Mouse (Mus musculus) CD8-positive naive resting alpha-beta T cell, adult 2 months (primary cell): ENCODE measurements around the gene Snx7.

Experiments used
- DNase-seq, 2 experiments: peaks; one replicate each; pipeline ENCODE4 v3.0.0; 2022; ENCODE audit warnings: low read depth in 2 of 2, low spot score in 2 of 2

The Snx7 gene

DNA sequence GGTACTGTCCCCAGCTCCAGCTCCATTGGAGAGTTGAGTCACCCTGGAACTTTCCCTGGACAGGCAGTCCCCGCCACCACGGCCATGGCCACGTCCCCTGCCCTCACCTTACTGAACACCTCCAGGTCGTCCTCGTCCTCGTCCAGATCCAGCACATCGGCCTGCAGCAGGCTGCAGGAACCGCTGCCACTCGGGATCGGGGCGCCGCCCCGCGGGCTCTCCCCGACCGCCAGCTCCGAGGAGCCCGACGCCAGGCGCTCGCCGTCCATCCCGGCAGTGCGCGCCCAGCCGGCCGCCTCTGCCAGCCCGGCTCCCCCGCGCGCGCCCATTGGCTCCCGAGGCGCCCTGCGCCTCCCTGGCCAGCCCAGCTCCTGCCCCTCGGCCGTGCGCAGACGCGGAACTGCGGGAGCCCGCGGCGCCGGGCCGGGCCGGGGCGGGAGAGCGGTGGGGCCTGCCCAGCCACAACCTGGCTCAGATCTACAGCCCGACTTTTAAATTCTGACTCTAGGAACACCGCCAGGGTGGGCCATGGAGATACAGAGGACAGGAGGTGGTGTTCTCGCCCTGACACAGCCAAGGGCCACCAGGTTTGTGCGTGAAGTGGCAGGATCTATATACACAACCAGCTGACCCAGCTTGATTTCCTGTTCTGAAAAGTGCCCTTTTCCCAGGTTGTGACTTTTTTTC, at the start of gene Snx7:
Gene Snx7 (minus strand): TSS at position 300 of the 687 bp plus-strand sequence.
- no peak for DNase-seq

DNA sequence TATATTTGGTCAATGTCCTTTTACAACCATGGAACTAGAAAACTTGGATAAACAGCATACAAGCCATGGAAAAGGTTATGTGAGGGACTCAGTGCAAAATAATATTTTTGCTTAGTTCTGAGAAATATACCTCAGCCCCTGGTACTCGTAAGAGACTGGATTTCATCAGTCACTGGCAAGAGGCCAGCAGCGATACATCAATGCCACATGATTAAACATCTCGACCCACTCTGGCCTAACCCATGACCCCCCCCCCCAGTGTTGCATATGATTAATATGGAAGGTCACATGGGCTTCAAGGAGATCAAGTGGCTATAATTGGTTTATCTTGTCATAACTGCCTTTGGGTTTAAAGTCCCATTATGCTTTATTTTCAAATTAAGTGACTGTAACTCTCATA, 46.7 kb upstream of the Snx7 start:
- no peak for DNase-seq

DNA sequence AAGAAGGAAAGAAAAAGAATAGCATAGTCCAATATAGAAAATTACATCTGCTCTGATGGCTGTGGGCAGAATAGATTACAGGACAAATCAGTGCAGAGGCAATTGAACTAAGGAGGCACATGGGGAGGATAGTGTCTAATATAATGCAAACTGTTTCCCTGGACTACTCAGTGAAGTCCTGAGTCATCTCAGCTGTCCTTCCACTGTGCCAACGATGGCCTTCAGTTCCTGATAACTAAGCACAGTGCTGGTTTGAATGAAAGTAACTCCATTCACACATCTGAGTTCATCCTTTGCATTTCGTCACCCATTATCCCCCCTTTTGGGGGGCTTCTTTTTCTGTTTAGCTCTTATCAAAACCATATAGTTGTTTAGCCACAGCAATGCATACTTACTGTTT, 25.0 kb upstream of the Snx7 start:
- DNase-seq, result no peak

GRCm38 (mm10) chr3:117875450-117875849, 6.7 kb upstream of the Snx7 start:
- DNase-seq, result no peak

- no peak for DNase-seq
Measured at GRCm38 (mm10) chr3:117873209-117873863, 4.6 kb upstream of the Snx7 start.

DNA sequence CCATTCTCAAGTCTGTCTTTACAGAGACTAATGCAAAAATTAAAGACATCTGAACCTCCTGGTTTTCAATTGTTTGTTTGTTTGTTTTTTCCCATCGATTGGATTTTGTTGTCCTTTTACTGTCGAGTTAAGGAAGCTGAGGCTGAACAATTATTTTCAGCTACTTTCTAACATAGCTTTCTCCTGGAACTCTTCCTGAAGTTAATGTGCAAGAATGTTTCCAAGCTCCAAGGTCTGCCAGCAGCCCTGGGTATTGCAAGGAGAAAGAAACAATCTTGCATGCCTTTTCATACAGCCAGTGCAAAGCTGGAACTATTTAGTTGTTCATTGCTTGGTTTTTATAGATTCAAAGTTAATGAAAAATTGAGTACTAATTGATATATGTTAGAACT, 584 bp upstream of the Snx7 start:
- DNase-seq, result no peak

- DNase-seq, result no peak
Measured at GRCm38 (mm10) chr3:117868091-117868490, 645 bp downstream of the Snx7 start.

DNA sequence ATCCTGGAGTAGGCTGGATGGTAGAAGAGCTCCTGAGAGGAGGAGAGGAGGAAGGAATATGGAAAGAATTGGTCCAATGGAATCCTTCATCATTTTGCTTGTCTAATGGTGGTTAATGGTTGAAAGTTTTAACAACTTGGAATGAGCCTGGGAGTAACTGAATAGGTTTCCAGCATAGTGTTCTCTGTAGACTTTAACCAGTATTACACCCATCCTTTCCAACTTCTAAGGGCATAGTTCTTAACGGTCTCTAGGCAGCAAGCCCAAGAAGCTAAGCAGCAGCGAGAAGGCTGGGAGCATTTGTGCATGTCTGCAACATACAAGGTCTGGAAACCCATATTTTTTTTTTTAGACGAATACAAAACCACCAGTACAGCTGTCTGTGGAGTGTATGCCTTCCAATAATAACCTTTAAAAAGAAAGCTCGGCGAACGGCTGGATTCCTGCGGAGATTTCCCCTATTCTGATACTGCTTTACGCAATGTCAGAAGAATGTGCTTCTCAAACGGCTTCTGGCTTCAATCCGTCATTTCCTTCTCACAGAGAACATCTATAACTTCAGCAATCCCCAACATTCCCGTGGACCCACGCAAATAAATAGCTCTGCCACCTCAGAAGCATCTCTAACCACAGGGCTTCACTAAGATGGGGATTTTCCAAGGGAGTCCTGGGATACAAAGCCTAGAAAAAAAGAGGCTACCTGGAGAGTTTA, 1.9 kb downstream of the Snx7 start:
- DNase-seq, result no peak

DNA sequence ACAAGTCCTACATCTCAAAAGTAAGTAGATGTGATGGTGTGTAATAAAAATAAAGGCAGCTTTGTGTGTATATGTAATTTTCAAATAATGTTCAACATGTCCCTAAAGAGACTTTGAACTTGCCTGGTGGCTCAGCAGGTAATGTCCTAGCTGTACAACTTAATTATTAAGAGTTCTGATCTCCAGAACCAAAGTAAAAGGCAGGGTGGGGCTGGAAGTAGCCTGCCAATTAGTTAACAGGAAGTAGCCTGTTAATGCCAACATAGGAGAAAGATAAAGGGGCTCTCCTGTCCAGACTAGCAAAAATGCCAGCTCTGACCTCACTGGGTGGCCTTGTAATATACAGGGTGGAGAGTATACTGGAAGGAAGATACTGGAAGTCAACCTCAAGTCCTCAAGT, 3.1 kb downstream of the Snx7 start:
- no peak for DNase-seq

- DNase-seq, result no peak
Measured at GRCm38 (mm10) chr3:117862951-117863350, 5.8 kb downstream of the Snx7 start.

DNA sequence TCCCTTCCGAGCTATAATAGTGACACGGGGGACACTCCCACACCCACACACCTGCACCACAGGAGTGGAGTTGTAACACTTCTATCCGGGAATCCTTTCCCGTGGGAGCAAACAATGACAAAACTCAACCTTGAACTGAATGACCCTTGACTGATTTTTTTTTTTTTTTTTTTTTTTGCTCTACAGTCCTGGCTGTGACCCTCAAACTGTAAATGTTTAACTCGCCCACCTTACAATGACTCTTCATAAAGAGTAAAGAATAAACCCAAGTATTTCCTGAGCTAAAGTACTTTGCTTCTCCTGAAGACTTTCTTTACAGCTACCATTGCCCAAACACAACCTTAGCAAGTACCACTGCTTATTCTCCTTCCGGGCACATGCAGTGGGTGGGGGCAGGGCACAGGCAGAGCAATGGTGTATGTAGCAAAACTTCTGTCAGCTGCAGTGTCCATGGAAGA, 6.7 kb downstream of the Snx7 start:
- no peak for DNase-seq

GRCm38 (mm10) chr3:117858996-117859395, 9.7 kb downstream of the Snx7 start:
- no peak for DNase-seq

- no peak for DNase-seq
Measured at GRCm38 (mm10) chr3:117853729-117854128, 15.0 kb downstream of the Snx7 start.

- DNase-seq, result no peak
Measured at GRCm38 (mm10) chr3:117852054-117852361, 16.7 kb downstream of the Snx7 start.

- no peak for DNase-seq
Measured at GRCm38 (mm10) chr3:117851278-117852053, 17.3 kb downstream of the Snx7 start.

- no peak for DNase-seq
Measured at GRCm38 (mm10) chr3:117848866-117849265, 19.9 kb downstream of the Snx7 start.

- no peak for DNase-seq
Measured at GRCm38 (mm10) chr3:117842658-117843057, 26.1 kb downstream of the Snx7 start.

GRCm38 (mm10) chr3:117839867-117840545, 28.7 kb downstream of the Snx7 start:
- no peak for DNase-seq

- no peak for DNase-seq
Measured at GRCm38 (mm10) chr3:117838020-117838419, 30.7 kb downstream of the Snx7 start.

- no peak for DNase-seq
Measured at GRCm38 (mm10) chr3:117826486-117827200, 42.1 kb downstream of the Snx7 start.
